Mouse (Mus musculus) stomach, postnatal 0 days (tissue): ENCODE data around the gene Ext2. TPM values are rescaled to one million over a fixed set of nuclear protein-coding genes. Genes with fewer than 3 reads are reported as not detected.

Source experiments
- ATAC-seq: fragments of 200-750 bp; cut with Nextera tagmentation; 2 replicates; pipeline ENCODE4 v1.8.0; 2017; ENCODE audit not compliant: low FRiP score, low TSS enrichment
- DNase-seq: peaks from one replicate; pipeline ENCODE4 v3.0.0-alpha.2; 2016; ENCODE audit warnings: low spot score
- H3K27ac ChIP-seq: fragments of 300-500 bp; sonication (generic); replicated peaks from 2 replicates; pipeline ENCODE4 v1.5.1; 2014; ENCODE audit warnings: mild to moderate bottlenecking, control low read depth
- H3K27me3 ChIP-seq: fragments of 300-500 bp; sonication (generic); 2 replicates; pipeline ENCODE4 v1.6.1; 2014; ENCODE audit warnings: low read length; ENCODE audit not compliant: control insufficient read depth, insufficient read depth
- H3K36me3 ChIP-seq: fragments of 300-500 bp; sonication (generic); 2 replicates; pipeline ENCODE4 v1.6.1; 2014; ENCODE audit warnings: low read length, mixed read lengths; ENCODE audit not compliant: control insufficient read depth, insufficient read depth
- H3K4me1 ChIP-seq: fragments of 300-500 bp; sonication (generic); replicated peaks from 2 replicates; pipeline ENCODE4 v1.6.1; 2014; ENCODE audit warnings: antibody characterized with exemption; ENCODE audit not compliant: control insufficient read depth, insufficient read depth
- H3K4me2 ChIP-seq: fragments of 300-500 bp; sonication (generic); replicated peaks from 2 replicates; pipeline ENCODE4 v1.6.1; 2014; ENCODE audit warnings: low read depth, mild to moderate bottlenecking, control low read depth, moderate library complexity
- H3K4me3 ChIP-seq: fragments of 300-500 bp; sonication (generic); 2 replicates; pipeline ENCODE4 v1.5.1; 2014; ENCODE audit warnings: low read depth, low read length, control low read depth
- H3K9ac ChIP-seq: fragments of 300-500 bp; sonication (generic); 2 replicates; pipeline ENCODE4 v1.6.1; 2014; ENCODE audit warnings: mild to moderate bottlenecking, low read length, control low read depth, mixed read lengths
- H3K9me3 ChIP-seq: fragments of 300-500 bp; sonication (generic); 2 replicates; pipeline ENCODE4 v1.6.1; 2016; ENCODE audit warnings: low read length; ENCODE audit not compliant: control insufficient read depth
- CTCF ChIP-seq: IDR thresholded peaks from 2 replicates; pipeline ENCODE4 v1.5.1; 2016; ENCODE audit warnings: antibody characterized with exemption, low read depth, mild to moderate bottlenecking, moderate library complexity
- EP300 ChIP-seq: optimal IDR thresholded peaks from 2 replicates; pipeline ENCODE3; 2016; ENCODE audit warnings: antibody characterized with exemption
- WGBS: fragments of 180-500 bp; shearing (Covaris S2); extraction: QIAGEN DNeasy Blood & Tissue Kit; methylation state at CpG from one replicate; pipeline ENCODE4 v1.1.7; 2014; 5-methylcytosine and 5-hydroxymethylcytosine counted together
- polyA plus RNA-seq: library from polyadenylated mRNA; unstranded; fragments of >200 nt; fragmentation: Nextera tagmentation; extraction: Ambion mirVana; gene quantifications from 2 replicates; pipeline ENCODE4 v1.2.1, GENCODE M21; 2015

Ext2 gene
- polyA plus RNA-seq, 1 experiment from 2014 or later, result 51.2 TPM

- 51% methylated on average over 5 of the region's 5 CpGs for WGBS
- Histone ChIP-seq H3K27ac (no peak overlapping the region), H3K4me1 (no peaks in the 10 kb centered on the region), H3K9me3 (no peaks in the 10 kb centered on the region), H3K4me2 (no peak overlapping the region), H3K27me3 (no peaks in the 10 kb centered on the region), H3K9ac (no peak overlapping the region), H3K36me3 (no peaks in the 10 kb centered on the region), H3K4me3 (no peak overlapping the region)
- DNase-seq (peak; percentile 26), ATAC-seq (peak; percentile 61; the same call in 1 of the 2 replicates)
- TF ChIP-seq CTCF (no peak), EP300 (no peak)
Observed at GRCm38 (mm10) chr2:93739044-93739569, 83.3 kb downstream of the Ext2 start.

GRCm38 (mm10) chr2:93737146-93737545, 85.2 kb downstream of the Ext2 start:
- H3K36me3 ChIP-seq, result no peaks in the 10 kb centered on the region
- H3K27me3 ChIP-seq, result no peaks in the 10 kb centered on the region
- no peak overlapping the region for H3K4me2 ChIP-seq
- TF ChIP-seq CTCF (no peak), EP300 (no peak)
- 81% methylated on average over 8 of the region's 8 CpGs for WGBS
- no peaks in the 10 kb centered on the region for H3K9me3 ChIP-seq
- no peak overlapping the region for H3K4me3 ChIP-seq
- DNase-seq (no peak), ATAC-seq (no peak)
- H3K27ac ChIP-seq, result no peak overlapping the region
- no peaks in the 10 kb centered on the region for H3K4me1 ChIP-seq
- H3K9ac ChIP-seq, result no peak overlapping the region

- Histone ChIP-seq H3K9ac (no peak overlapping the region), H3K36me3 (no peaks in the 10 kb centered on the region), H3K4me2 (no peak overlapping the region), H3K4me3 (no peak overlapping the region), H3K27ac (no peak overlapping the region), H3K27me3 (no peaks in the 10 kb centered on the region), H3K9me3 (no peaks in the 10 kb centered on the region), H3K4me1 (no peaks in the 10 kb centered on the region)
- DNase-seq (no peak), ATAC-seq (no peak)
- TF ChIP-seq EP300 (no peak), CTCF (no peak)
- 78% methylated on average over 7 of the region's 7 CpGs for WGBS
Observed at GRCm38 (mm10) chr2:93732658-93733057, 89.7 kb downstream of the Ext2 start.

- H3K27me3 ChIP-seq, result no peaks in the 10 kb centered on the region
- no peaks in the 10 kb centered on the region for H3K4me1 ChIP-seq
- DNase-seq (no peak), ATAC-seq (no peak)
- H3K4me3 ChIP-seq, result no peak overlapping the region
- no peak overlapping the region for H3K4me2 ChIP-seq
- WGBS, result 78% methylated on average over 11 of the region's 11 CpGs
- H3K9ac ChIP-seq, result no peak overlapping the region
- no peak for TF ChIP-seq EP300
- no peak for TF ChIP-seq CTCF
- H3K36me3 ChIP-seq, result no peaks in the 10 kb centered on the region
- no peaks in the 10 kb centered on the region for H3K9me3 ChIP-seq
- no peak overlapping the region for H3K27ac ChIP-seq
Observed at GRCm38 (mm10) chr2:93729585-93729984, 92.8 kb downstream of the Ext2 start.

- Histone ChIP-seq H3K4me1 (0 out of 2 replicates have a peak, but pooled peaks cover 2% of the 10 kb centered on the region), H3K27me3 (no peaks in the 10 kb centered on the region), H3K36me3 (no peaks in the 10 kb centered on the region), H3K9me3 (no peaks in the 10 kb centered on the region), H3K27ac (0 out of 2 replicates have a peak overlapping the region, but pooled peaks have one; percentile 36), H3K9ac (no peak overlapping the region), H3K4me2 (no peak overlapping the region), H3K4me3 (no peak overlapping the region)
- DNase-seq (peak; percentile 48), ATAC-seq (peak; percentile 95)
- WGBS, result 58% methylated on average over 2 of the region's 2 CpGs
- TF ChIP-seq CTCF, result no peak
- TF ChIP-seq EP300, result no peak
Observed at GRCm38 (mm10) chr2:93723138-93723744, 99.1 kb downstream of the Ext2 start.

- Histone ChIP-seq H3K4me1 (0 out of 2 replicates have a peak, but pooled peaks cover 2% of the 10 kb centered on the region), H3K27ac (no peak overlapping the region), H3K9me3 (no peaks in the 10 kb centered on the region), H3K4me3 (no peak overlapping the region), H3K4me2 (no peak overlapping the region), H3K27me3 (no peaks in the 10 kb centered on the region), H3K36me3 (0 out of 2 replicates have a peak, but pooled peaks cover 2% of the 10 kb centered on the region), H3K9ac (no peak overlapping the region)
- WGBS, result 91% methylated on average over 1 of the region's 1 CpGs
- DNase-seq, result no peak
- no peak for TF ChIP-seq CTCF
- no peak for ATAC-seq
Observed at GRCm38 (mm10) chr2:93720956-93721355, 101.4 kb downstream of the Ext2 start.
